Mouse (Mus musculus) kidney, adult 9 months (tissue): Measurements from ENCODE around the gene Hspa12a.

Source experiments
- DNase-seq: peaks from one replicate; pipeline ENCODE4 v3.0.0; 2022

Gene Hspa12a

GRCm38 (mm10) chr19:58818571-58819415 is 124.7 kb downstream of the Hspa12a start:
- DNase-seq = peak; percentile 27

- no peak for DNase-seq
Measured at GRCm38 (mm10) chr19:58817398-58817797, 126.1 kb downstream of the Hspa12a start.

GRCm38 (mm10) chr19:58816453-58817041 is 126.9 kb downstream of the Hspa12a start:
- DNase-seq = peak; percentile 43

- no peak for DNase-seq
Measured at GRCm38 (mm10) chr19:58815179-58815922, 128.1 kb downstream of the Hspa12a start.

GRCm38 (mm10) chr19:58810536-58810935 is 132.9 kb downstream of the Hspa12a start:
- no peak for DNase-seq

DNA sequence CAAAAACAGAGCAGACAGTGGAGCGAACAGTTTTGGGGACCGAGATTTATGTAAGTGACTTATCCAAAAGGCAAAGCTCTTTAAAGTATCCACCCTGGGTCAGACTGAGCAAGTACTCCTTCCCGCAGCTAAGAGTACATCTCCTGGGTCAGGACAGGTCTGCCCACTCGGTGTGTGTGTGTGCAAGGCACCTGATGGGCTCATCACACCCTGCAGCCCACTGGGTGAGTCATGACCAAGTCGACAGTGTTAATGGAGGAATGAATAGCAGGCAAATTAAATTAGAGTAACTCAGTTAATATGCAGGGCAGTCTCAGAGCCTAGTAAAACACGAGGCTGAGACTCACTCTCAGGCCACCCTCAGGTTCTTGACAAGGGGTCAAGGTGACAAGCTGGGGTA is 134.6 kb downstream of the Hspa12a start:
- DNase-seq = no peak

DNA sequence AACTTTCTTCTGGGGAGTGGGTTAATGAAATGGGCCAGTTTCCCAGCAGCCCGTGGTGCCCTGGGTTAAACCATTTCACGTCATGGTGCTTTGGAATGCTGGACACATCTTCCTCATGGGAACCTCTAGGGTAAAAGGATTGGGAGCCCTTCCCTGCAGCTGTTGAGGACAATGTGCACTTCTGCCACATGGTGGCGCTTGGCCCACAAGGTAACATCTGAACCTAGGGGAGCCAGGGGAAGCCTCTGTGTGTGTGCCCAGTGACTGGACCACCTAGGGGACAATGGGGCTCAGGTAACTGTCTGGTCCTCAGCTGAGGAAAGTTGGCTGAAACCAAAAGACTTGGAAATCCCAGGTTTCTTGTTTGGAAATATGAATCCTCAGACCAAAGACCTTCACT is 137.1 kb downstream of the Hspa12a start:
- DNase-seq = peak; percentile 69

DNA sequence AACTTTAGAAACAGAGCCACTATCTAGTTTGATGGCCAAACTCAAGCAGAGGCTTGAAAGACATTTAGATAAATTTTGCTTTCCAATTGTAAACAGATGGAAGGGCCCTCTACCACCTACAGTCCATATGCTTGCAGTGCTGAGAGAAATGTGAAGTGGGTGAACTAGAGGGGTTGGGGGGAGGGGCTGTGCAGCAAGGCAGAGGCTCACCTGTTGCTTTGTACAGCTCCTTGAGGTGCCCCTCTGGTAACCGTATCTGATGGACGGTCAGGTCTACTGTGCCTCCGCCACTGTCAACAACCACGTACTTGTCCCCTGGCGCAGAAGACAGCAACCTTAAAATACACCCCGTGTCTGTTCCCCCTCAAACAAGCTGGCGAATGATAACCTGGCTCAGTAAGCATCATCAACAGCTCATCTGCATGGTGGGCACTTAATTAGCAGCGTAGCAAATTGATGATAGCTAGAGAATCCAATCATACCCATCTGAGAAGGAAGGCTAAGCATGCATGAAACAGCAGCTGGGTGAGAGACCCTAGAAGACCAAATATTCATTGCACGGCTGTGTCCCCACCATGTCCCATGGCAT is 138.2 kb downstream of the Hspa12a start:
- no peak for DNase-seq

- DNase-seq = no peak
Measured at GRCm38 (mm10) chr19:58795114-58795669, 148.3 kb downstream of the Hspa12a start.

DNA sequence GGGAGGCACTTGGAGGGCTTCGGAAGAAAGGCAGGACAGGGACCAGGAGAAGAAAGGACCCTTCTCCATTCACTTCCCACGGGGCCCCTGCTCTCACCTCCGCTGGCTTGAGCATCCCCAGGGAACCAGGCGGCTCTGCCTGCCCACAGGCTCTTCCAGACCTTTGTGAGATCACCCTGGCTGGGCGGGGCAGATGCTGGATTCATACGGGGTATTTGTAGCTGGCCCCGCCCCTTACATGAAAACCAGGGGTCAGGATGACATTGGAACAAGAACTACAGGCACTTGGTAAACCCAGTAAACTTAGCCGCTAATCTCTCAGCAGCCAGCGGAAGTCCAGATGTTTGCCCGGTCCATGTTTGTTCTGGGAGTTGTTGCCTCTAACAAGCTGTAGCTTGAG is 149.2 kb downstream of the Hspa12a start, which contains the start of gene 1700019N19Rik:
1700019N19Rik (minus strand) TSS at position 178 of the 400 bp plus-strand sequence.
- DNase-seq = no peak

- no peak for DNase-seq
Measured at GRCm38 (mm10) chr19:58789194-58789593, 154.3 kb downstream of the Hspa12a start.

- DNase-seq = no peak
Measured at GRCm38 (mm10) chr19:58783938-58784337, 159.5 kb downstream of the Hspa12a start.

GRCm38 (mm10) chr19:58781566-58781965 is 161.9 kb downstream of the Hspa12a start:
- no peak for DNase-seq

- no peak for DNase-seq
Measured at GRCm38 (mm10) chr19:58776461-58776860, 167.0 kb downstream of the Hspa12a start.

GRCm38 (mm10) chr19:58767329-58767728 is 176.1 kb downstream of the Hspa12a start:
- DNase-seq = no peak

DNA sequence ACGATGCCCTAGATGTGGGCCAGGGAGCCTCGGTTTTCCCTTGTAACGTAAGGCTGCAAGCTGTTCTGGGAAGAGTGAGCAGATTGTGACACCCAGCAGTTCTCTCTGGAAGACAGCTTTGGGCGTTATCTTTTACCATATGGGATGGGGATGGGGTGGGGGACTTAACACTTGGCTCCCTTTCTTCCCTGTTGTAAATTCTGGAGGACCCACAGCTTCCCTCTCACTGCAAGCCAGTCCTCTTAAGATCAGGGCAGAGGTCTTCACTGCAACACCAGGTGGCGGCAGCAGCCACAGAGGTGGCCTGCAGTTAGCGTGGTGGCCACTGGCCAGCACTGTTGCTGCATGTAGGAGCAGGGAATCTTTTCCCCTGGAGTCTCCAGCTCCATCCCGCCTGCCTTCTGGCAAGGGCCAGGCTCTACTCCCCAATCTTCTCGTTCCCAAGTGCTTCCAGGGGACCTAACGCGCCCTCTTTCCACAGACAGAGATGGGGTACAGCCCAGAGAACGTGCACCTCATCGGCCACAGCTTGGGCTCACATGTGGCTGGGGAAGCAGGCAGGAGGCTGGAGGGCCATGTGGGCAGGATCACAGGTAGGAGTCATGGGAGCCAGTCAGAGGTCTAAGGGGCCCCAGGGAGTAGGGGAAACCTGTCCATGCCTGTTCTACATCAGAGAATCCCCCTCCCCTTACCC is 180.5 kb downstream of the Hspa12a start:
- peak; percentile 59 for DNase-seq

DNA sequence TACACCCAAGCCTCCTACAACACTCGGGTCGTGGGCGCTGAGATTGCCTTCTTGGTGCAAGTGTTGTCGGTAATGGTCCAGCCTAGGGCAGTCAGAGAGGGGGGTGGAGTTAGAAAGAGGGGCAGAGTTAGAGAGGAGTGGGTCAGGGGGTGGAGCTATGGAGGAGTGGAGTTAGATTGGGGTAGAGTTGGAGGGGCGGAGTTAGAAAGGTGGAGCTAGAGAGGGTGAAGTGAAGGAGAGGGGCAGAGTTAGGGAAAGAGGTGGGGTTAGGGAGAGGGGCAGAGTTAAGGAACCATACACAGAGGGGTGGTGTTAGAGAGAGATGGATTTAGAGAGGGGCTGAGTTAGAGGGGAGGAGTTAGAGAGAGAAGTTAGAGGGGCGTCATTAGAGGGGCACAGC is 181.1 kb downstream of the Hspa12a start:
- DNase-seq = no peak

- peak; percentile 64 for DNase-seq
Measured at GRCm38 (mm10) chr19:58759423-58759822, 184.0 kb downstream of the Hspa12a start, which contains the start of gene Pnliprp2. Pnliprp2 (plus strand) TSS chr19:58759719.

GRCm38 (mm10) chr19:58758871-58759270 is 184.6 kb downstream of the Hspa12a start:
- DNase-seq = no peak

DNA sequence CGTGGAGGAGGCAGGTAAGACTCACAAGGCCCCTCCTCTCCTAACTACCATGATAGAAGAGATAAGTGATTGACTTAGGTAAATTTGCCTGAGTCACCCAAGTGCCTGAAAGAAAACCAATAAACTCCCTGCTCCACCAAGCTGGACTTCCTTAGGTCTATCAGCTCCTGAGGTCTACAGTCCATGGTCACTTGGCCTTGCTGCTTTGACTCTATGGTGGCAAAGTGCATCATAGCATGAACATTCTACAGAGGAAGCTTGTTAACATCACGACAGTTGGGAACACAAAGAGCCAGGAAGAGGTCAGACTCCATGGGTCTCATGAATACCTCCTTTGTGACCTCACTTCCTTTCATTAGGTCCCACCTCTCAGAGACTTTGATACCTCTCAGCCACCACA is 191.9 kb downstream of the Hspa12a start:
- DNase-seq = no peak

GRCm38 (mm10) chr19:58750822-58751221 is 192.6 kb downstream of the Hspa12a start:
- no peak for DNase-seq

DNA sequence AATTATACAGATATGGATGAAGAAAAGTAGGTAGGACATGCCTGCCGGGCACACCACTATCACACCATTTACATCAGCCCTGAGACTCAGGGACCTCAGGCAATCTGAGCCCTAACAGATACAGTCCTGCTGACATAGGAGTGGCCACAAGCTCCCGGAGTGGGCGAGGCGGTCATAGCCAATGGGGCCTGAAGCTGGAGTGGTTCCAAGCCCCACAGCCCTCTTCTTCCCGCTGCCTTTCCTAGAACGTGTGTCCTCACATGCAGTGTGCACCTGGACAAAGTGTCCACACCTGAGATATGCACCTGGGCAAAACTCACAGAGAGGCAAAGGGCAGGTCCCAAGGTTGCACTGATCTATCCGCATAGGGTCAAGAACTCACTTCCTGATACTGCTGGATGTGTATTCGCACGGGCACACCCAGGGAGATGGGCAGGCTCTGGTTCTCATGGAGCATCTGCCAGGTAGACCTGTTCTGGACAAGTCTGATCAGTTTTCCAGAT is 195.9 kb downstream of the Hspa12a start:
- no peak for DNase-seq
